Mouse (Mus musculus) brain, embryonic 18.5 days (tissue): ENCODE results near the gene Gucy1a1.

ENCODE experiments used
- DNase-seq: peaks from one replicate; pipeline ENCODE4 v3.0.0-alpha.2; 2012; ENCODE audit warnings: low read depth, low spot score

The Gucy1a1 gene

DNA sequence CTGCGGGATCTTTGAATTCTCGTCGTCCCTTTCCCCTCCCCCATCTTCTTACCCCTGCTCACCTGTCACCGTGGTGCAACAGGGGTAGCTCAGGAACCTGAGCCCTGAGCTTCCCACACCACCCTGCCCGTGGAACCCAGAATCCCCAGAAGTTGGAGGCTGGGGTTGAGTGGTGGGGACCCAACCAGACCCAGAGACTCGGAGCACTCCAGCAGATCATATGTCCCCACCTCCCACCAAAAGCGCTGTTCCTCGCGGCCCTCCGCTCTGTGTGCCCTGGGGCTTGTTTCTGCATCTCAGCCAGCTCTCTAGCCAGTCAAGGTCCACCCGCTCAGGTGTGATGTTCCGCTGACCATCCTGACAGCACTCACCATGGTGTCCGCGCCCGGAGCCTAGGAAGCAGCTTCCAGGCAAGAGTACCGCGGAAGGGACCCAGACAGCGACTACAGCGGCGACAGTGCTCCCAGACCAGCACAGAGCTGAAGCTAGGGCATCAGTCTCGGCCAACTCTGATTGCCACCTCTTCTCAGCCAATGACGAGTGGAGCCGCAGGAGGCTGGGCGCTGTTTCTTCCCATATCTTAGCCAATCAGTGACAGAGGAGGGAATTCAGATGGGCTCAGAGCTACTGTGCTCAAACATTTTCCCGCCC lies 71.3 kb downstream of the Gucy1a1 start, which contains the start of gene Gucy1b1:
TSS of gene Gucy1b1 (minus strand) at position 489 of the 651 bp plus-strand sequence.
- peak; percentile 88 for DNase-seq

DNA sequence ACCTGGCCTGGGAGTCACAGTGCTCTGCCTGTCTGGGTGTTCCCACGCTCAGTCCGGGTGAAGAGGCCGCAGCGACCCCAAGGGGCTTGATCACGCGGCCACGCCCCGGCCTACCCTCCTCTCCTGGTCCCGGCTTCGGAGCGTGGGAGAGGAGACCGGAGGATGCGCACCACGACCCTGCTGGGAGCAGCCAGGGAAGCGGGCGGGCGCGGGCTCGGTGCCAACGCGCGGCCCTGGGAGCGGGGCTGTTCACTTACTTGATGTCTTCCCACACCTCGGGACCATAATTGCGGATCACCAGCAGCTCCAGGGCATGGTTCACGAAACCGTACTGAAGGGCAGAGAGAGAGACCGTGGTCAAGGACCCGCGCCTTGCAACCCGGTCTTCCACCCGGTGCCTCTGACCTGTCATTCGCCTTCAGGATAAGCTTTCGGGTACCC lies 71.8 kb downstream of the Gucy1a1 start:
- no peak for DNase-seq

DNA sequence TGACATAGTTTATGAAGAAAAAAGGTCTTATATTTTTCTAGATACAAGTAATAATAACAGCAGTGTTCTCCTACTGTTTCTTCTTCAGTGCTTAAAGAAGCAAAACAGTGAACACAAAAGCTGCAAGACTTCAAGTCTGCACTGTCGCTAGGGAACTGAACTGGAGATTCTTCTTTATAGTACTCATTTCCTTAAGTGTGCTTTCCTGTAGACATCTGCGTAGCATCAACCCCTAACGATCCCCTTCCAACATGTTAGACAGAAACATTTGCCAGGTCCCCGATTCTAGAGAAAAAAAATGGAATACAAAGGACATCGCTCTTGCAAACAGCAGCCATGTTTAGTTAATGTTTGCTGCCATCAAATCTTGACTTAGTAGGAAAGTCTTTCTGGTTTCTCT lies 77.8 kb downstream of the Gucy1a1 start:
- DNase-seq, result no peak

DNA sequence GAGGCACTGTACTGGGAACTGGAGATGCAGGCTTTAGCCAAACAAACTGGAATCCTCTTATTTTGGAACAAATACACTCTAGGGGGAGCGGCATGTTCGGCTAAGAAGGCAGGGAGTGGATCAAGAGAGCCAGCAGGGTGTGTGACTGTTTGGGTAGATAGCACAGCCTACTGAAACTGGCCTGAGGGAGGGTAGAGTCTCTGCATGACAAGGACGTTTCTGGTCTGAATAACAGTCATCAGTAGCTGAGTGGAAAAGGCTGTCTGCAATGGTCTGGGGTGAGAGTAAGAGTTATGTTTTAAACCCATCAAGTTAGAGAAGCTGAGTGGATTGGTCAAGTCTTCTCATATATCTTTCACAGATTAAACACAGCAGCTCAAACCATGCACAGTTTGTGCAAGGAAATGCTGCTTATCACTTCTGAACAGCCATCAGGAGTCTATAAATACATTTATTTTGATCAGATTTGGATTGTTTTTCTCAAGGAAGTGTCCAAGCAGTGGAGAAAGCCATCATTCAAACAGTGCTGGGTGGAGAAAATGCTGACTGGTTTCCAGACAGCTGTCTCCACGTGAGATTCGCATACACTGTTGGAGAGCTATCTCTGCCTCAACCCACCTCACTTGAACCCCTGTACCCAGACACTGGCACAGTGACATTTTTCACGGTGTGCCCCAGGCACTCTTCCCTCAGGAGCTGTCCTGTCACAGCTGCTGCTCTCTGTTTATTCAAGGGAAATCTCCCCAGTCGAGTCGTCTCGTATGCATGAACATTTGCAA lies 84.0 kb downstream of the Gucy1a1 start:
- no peak for DNase-seq

DNA sequence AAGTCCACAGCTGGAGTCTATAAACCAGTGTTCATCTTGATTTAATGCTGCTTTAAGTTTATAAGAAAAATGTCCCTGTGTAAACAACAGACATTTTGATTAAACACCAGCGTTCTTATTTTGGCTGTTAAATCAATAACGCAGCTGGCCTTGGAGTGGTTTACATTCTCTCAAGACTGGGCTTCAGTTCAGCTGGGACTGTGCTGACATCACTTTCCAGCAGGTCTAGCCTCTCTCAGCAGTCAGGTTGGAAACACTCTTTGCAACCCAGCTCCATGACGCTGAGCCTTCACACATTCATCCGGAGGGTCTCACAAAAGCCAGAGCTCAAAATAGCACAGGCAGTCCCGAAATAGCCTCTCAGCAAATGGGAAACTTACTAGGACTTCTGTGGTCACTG lies 88.4 kb downstream of the Gucy1a1 start:
- DNase-seq, result no peak

DNA sequence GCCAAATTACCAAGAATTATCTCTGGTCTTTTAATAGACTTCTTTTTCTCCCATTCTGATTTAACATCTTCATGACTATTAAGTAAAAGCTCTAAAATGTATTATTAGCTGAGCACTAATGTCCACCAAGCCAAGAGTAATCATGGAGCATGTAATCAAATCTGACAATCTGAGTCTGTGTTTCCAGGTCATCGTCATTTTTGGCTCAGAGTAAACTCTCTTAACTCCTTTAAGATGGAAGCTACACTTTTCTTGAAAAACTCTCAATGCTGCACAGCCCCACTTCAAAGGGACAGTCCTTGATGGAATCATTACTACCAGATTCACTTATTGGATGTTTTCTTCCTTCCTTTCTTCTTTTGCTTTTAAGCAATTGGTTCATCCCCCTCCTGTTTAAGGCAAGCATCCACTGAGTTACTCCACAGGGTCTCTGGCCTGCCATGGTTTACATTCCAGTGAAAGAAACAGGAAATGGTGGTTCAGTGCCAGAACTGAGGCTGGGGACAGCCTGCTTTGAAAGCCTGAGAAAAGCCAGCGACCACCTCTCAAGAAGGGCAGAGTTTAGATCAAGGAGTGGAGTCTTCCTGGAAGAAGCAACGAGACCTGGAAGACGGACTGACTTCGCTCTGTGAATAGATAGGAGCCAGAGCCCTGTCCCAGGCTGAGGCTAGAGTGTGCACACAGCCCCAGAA lies 91.2 kb downstream of the Gucy1a1 start:
- DNase-seq, result no peak

DNA sequence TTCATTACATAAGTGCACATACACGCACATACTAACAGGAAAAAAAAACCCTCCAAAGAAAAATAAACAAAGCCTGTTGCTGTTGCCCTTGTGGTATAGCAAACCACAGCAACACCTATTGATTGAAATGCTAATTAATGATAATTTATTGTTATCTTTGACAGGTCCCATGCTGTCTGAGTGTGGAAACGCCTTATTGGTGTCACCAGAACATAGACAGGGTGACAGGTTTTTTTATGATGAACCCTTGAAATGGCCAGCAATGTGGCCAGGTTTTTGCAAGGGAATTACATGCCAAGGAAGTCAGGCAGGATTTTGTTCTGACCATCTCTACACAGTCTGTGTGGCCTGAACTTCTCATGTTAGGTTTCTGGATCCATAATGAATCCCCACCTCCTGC lies 93.6 kb downstream of the Gucy1a1 start:
- no peak for DNase-seq

DNA sequence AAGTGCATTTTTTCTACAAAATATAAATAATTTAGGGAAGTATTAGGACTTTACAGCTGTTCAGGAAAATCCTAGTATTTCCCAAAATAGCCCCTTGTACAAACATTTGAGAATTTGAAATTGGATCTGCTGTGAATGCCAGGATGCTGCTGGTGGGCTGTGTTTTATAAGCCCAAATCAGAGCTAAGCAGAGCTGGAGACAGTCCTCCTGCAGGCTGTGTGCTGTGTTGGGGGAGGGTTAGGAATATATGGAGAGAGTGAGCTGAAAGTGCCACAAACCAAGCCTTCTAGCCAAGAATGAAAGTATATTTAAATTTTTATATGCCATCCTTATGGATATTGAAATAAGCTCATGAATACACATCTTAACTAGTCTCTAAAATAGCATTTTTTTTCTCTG lies 94.1 kb downstream of the Gucy1a1 start:
- no peak for DNase-seq

DNA sequence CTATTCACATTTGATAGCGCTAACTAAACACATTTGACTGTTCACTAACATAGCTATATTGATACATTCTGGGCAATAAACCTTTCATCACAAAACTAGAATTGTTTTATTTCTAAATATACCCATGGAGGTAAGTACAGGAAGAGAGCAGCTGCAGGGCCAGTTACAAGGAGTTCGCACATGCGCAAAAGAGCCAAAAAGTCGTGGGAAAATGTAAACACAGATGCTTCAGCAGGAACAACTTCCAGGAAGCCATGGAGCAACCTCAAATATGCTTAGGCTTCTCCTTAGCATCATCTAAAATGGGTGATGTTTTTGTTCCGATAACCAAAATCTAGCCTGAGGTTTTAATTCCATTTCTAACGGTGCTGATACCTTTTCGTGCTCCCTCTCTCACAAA lies 96.9 kb downstream of the Gucy1a1 start:
- no peak for DNase-seq

DNA sequence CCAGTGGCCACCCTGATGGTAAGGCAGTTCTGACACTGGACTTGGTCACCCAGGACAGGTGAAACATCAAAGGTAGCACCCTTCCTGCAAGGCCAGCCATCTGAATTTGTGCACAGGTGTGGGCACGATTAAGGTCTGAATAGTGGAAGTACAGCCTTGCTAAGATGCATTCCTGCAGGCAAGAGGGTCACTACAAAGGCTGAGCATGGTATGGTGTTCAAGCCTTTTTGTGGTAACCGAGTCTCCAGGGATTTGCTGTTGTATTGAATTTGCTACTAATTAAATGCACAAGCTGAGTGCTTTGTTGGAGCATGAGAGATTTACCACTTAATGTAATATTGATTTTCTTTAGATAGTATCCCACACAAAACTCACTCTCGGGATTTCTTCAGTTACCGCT lies 97.5 kb downstream of the Gucy1a1 start:
- no peak for DNase-seq

DNA sequence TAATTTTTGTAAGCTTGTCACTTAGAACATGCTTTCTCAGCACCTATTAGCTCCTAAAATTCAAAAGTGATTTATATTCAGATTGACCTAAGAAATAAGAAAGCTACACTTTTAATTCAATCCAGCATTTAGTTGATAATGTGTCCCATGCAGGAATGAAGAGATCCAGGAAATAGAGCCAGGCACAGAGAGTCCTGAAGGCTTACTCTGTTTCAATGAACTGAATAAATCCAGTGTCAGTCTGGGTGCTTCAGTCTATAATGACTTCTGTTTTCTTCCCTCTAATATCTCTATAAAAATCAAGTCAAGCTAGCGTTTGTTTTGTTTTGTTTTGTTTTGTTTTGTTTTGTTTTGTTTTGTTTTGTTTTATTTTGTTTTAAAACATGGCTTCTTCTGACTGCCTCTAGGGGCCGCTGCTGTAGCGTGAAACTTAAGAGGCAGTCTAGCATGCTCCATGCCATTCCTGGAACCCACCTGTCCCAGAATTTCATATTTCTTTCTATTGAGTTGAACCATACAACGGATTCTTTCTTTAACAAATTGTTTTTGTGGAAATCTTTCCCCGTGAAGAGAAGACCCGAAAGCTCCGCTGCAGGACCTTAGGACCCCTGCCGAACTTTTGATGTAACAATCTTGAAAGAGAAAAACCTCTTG lies 98.4 kb downstream of the Gucy1a1 start:
- peak; percentile 45 for DNase-seq

DNA sequence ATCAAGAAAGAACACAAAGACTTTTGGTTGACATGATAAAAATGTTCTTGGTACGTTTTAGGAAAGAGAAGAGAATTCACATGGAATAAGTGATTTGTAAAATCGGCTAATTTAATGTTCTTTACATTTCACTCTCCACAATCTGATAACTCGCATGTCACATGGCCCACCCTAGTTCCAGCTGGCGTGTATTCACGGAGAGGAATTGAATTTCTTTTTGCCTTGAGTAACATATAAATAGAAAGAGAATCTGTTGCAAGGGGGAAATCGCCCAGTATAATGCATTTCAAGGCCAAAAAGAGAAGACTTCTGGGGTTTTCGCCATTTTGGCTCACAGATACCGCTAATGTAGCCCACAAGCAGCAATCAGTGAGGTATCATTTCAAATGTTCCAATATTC lies 99.5 kb downstream of the Gucy1a1 start:
- peak; percentile 59 for DNase-seq

DNA sequence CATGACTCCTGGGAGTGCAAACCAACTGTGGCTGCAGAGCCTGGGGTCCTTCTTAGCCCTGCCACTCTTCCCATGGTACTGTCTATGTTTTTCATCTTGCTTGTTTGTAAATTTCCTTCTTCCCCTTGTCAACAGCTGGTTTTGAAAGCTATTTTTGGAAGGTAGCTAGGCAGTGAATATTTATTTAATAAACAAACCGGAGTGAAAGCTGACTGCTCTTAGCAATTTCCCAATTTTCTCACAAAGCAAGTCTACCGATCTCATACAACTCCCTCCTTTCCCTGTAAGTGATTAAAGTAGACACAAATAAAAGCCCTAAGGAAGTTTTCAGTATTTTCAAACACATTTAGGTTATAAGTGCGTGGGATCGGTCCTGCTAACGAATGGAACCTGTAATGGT lies 100.7 kb downstream of the Gucy1a1 start:
- no peak for DNase-seq

DNA sequence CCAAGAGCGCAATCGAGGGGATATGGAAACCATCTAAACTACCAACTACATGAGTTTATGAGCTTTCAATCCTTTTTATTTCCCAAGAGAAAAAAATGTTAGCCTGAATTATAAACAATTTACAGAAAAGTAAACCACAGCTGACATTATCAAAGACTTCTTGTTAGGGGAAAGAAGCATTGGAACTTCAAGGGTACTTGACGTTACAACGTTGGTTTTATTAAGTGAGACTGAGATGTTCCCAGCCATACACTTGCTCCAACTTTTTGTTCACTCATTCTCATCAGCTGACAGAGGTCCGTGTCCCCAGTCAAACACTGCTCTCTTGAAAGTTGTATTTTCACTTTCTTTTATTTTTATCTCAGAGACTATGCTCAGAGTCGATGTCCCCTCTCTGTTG lies 101.9 kb downstream of the Gucy1a1 start:
- DNase-seq, result no peak
